Mouse (Mus musculus) cerebellum, postnatal 4 days (tissue): Measurements from ENCODE around the gene Clasrp.

ENCODE experiments used
- DNase-seq, 2 experiments: peaks; one replicate each; pipeline ENCODE4 v3.0.0; 2022; ENCODE audit warnings: low spot score in 2 of 2, mixed read lengths in 1 of 2

Gene Clasrp

DNA sequence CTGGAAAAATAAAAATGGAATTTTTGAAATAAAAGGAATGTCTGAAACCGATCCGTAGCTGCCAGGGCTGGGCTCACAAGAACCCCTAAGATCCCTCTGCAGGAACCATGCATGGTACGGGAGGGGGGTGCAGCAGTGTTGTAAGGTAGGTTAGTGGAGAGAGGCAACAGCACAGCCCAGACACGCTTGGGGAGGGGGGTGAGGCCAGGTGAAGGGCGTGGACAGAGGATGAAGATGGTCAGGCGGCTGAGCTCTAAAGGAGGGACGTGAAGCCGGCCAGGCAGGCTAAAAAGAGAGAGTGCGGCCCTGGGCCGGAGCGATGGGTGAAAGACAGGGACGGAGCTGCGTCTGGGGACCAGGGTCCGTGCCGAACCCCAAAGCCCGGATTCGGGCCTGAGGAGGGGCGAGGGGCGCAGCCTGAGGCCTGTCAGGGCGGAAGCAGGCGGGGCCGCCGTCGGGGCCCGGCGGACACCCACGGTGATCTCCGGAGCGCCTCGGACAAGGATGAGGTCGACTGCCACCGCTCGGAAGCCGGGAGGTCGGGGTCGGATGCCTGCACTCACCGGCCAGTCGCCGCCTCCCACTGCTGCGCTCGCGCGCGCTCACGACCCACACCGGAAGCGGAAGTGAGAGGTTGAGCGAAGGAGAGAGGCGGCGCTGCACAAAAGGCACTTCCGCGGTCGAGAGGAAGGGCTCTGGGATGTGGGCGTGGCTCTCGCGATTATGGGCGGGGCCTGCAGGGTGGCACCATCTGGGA lies at the start of gene Clasrp:
Gene Clasrp, minus strand, starts transcription at position 638 of the 757 bp plus-strand sequence.
- DNase-seq: peak; percentile 89 to 93

DNA sequence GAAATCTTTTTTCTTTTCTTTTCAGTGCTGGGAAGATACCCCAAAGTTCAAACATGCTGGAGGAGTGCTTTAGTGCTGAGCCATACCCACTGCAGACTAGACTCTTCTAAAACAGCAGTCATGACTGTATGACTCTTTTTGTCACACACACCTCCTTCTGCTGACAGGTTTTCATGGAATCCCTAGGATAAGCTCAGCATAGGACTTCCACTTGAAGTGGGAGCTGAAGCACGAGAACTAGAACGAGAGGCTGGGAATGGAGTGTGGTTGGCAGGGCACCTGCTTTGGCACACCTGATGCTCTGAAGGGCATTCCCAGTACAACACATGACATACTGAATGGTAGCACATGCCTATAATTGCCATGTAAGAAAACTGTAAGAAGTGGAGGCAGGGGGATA lies 48.3 kb upstream of the Clasrp start:
- DNase-seq: no peak

- DNase-seq: no peak
Measured at GRCm38 (mm10) chr7:19651063-19651786, 46.9 kb upstream of the Clasrp start.

- DNase-seq: no peak
Measured at GRCm38 (mm10) chr7:19641223-19641622, 36.9 kb upstream of the Clasrp start.

GRCm38 (mm10) chr7:19635074-19635827 lies 31.0 kb upstream of the Clasrp start:
- DNase-seq: no peak

DNA sequence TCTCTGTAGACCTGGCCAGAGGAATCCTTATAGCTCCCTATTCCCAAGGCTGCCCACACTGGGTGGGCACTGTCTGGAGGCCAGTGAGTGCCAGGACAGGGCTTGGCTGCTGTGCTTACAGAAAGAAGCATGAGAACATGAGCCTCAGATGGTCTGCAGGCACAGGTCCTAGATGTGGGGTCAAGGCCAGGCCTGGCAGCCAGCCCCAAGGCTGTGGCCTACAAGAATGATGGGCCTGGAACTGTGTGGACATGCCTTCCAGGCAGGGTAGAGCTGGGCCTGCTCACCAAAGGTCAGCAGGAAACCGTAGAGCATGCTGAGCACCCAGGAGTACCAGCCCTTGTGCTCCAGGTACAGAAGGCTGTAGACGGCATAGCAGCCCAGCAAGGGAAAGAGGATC lies 30.3 kb upstream of the Clasrp start:
- DNase-seq: no peak

DNA sequence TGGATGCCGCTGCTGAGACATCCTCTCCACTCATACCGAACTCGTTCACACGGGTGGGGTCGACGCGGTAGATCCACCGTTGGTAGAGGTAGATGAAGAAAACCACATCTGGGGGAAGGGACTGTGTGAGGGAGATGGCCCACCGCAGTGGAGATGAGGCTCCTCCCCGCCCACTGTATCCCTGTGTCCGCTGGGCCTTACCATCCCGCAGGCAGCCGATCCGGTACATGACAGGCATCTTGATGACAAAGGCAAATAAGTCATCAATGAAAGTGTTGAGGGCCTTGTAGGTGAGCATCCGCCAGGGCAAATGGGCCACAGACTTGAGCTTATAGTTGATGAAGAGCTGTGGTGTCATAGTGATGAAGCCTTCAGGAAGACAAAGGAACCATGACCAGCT lies 29.6 kb upstream of the Clasrp start:
- DNase-seq: no peak

DNA sequence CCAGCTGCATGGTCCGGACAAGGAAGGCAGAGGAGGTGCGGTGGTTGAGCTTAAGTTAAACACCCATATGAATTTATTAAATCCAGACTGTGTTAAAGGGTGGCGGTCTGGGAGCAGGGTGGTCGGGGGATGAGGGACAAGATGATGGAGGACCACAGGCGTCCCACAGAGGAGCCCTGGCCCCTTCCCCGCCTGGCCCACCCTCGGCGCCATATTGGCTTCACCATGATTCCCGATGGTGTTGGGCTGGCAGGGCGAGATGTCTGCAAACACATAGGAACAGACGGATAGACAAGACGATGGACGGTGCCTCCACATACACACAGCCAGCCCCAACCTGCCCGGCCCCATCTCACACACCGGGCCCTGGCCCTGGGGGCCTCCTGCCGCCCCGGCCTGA lies 28.9 kb upstream of the Clasrp start:
- no peak for DNase-seq

GRCm38 (mm10) chr7:19632720-19633119 lies 28.4 kb upstream of the Clasrp start:
- no peak for DNase-seq

DNA sequence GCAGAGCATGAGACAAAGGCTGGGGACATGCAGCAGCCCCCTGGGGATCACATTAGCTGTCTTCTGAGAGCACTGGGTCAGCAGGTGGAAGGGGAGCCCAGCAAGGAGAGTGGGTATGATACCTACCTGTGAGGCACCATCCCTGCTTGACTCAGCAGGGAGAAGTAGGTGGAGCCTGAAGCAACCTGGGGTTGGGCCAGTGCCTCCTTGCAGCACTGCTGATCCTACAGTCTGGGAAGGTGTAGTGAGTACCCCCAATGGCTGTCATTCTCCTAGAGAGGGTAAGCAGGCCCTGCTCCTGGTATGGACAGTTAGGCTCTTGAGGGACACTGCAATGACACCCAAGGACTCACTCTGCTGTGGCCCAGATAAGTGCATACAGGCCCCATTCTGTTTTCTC lies 28.0 kb upstream of the Clasrp start:
- no peak for DNase-seq

GRCm38 (mm10) chr7:19629361-19629734 lies 25.1 kb upstream of the Clasrp start, which contains the start of gene Relb:
Relb (minus strand) TSS chr7:19629438.
- peak; percentile 82 to 88 for DNase-seq

- DNase-seq: peak; percentile 69 to 86
Measured at GRCm38 (mm10) chr7:19628536-19629360, 24.5 kb upstream of the Clasrp start.

DNA sequence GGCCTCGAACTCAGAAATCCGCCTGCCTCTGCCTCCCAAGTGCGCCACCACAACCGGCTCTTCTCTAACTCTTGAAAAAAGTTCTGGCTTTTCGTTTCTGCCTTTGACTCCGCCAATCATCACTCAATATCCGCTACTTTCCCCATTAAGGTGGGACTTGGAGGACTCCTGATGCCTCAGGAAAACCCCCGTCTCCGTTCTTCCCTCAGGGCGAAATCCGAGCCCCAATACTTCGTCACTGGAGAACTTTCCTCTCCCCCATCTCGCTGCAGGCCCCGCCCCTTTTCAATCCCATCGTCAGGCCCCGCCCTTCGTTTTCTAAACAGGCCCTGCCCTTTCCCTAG lies 23.9 kb upstream of the Clasrp start:
- DNase-seq: no peak

GRCm38 (mm10) chr7:19627721-19628120 lies 23.4 kb upstream of the Clasrp start:
- DNase-seq: no peak

DNA sequence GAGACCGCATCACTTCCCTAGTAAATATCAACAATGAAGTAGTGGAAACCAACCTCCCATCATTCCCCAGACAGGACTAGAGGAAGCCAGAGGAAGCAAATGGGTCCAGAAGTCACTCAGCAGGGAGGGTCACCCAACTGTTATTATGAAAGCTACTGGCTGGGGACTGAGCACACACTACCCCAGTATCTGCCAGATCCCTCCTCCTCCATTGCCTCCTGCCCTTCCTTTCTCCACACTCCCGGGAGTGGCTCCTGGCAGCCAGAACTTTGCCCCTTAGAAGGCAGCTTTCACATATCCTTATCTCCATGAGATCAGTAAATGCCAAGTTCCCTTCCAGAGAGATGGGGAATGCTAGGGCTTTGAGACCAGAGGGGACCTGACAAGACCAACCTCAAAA lies 19.1 kb upstream of the Clasrp start:
- no peak for DNase-seq

DNA sequence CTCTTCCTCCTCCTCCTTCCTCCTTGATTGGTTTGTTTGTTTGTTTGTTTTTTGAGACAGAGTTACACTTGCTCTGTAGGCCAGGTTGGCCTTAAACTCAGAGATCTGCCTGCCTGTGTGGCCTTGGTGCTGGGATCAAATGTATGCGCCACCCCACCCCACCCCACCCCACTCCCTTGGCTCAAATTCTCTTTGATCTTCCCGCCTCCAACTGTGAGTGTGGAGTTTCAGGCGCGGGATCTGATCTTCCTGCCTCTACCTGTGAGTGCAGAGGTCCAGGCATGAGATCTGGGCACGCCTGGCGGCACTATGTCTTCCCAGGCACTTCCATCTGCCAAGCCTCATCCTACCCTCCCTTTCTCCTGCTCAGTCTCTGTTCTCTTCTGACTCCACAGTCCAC lies 18.0 kb upstream of the Clasrp start:
- no peak for DNase-seq

GRCm38 (mm10) chr7:19620811-19621210 lies 16.5 kb upstream of the Clasrp start:
- DNase-seq: no peak

GRCm38 (mm10) chr7:19619004-19619801 lies 14.9 kb upstream of the Clasrp start:
- DNase-seq: peak; percentile 47 to 74

GRCm38 (mm10) chr7:19615036-19615577 lies 10.8 kb upstream of the Clasrp start:
- DNase-seq: no peak

GRCm38 (mm10) chr7:19610969-19611368 lies 6.7 kb upstream of the Clasrp start:
- DNase-seq: no peak
